Mouse (Mus musculus) heart, postnatal 4 days (tissue): ENCODE measurements around the gene Vwc2l. TPM values are rescaled to one million over a fixed set of nuclear protein-coding genes. Genes with fewer than 3 reads are reported as not detected.

ENCODE experiments used
- DNase-seq: peaks from one replicate; pipeline ENCODE4 v3.0.0; 2021
- total RNA-seq, 2 experiments: library from RNA; stranded (reverse); gene quantifications; 2 replicates each; pipeline ENCODE4 v1.2.3; 2021

The Vwc2l gene
- total RNA-seq = not detected

DNA sequence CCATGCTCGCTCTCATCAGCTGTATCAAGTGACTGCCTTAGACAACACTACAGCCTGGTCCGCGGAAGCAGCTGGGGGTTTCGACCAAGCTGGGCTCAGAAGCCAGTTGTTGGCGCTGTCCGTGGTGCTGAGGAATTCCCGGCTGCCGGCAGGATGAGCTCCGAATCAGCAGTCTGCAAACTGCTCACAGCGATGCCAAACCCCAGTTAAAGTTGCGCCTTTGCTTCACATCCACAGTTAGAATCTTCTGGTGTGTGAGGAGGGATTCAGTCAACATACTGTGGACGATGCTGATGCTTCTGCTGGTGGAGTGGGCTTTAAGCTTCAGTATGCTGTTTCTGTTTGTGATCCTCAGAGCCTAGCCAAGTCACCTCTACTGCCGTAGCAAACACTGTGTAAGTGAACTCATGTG, at the start of gene Vwc2l:
Vwc2l (plus strand) TSS at position 61 of the 412 bp plus-strand sequence.
- peak; percentile 86 for DNase-seq

GRCm38 (mm10) chr1:70692529-70692928, 33.0 kb upstream of the Vwc2l start:
- DNase-seq = no peak

GRCm38 (mm10) chr1:70700270-70700669, 25.2 kb upstream of the Vwc2l start:
- DNase-seq = no peak

- peak; percentile 8 for DNase-seq
These were observed 21.6 kb upstream of the Vwc2l start for GRCm38 (mm10) chr1:70703934-70704333.

DNA sequence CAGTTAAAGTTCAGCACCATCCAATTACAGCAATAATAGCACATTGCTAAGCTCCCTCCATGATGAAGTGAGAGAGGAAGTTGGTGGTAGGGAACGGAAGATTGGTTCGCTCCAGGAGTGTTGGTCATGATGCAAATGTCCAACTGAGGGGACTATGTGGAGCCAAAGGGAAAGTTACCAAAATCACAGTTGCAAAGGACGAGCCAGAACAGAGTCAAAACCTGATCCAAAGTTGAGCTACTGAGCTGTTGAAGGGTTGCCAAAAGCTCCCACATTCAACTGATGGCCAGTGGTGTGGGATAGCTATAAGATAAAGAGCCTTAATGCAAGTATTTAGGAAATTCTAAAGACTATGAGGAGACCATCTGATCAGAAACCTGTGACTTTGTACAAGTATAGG, 19.7 kb upstream of the Vwc2l start:
- DNase-seq = no peak

- DNase-seq = no peak
These were observed 470 bp upstream of the Vwc2l start for GRCm38 (mm10) chr1:70725045-70725444.

DNA sequence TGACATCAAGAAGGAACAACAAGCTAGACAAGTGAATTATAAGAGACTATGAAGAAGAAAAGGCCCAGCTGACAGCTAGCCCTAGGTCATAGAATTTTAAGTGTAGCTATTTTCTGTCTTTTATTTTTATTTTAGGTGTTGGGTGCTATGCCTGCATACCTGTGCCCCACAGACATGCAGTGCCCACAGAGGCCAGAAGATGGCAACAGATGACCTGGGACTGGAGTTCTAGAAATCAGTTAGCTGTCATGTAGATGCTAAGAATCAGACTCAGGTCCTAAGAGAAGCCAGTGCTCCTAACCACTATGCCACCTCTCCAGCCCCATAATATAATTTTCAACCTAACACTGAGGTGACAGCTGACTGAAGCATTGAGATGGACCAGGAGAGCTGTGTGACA, 61.6 kb downstream of the Vwc2l start:
- no peak for DNase-seq

- no peak for DNase-seq
These were observed 66.1 kb downstream of the Vwc2l start for GRCm38 (mm10) chr1:70791636-70792035.

GRCm38 (mm10) chr1:70795094-70795493, 69.6 kb downstream of the Vwc2l start:
- no peak for DNase-seq

GRCm38 (mm10) chr1:70803401-70803800, 77.9 kb downstream of the Vwc2l start:
- no peak for DNase-seq

GRCm38 (mm10) chr1:70823111-70823510, 97.6 kb downstream of the Vwc2l start:
- no peak for DNase-seq

- peak; percentile 12 for DNase-seq
These were observed 107.7 kb downstream of the Vwc2l start for GRCm38 (mm10) chr1:70833262-70833661.

DNA sequence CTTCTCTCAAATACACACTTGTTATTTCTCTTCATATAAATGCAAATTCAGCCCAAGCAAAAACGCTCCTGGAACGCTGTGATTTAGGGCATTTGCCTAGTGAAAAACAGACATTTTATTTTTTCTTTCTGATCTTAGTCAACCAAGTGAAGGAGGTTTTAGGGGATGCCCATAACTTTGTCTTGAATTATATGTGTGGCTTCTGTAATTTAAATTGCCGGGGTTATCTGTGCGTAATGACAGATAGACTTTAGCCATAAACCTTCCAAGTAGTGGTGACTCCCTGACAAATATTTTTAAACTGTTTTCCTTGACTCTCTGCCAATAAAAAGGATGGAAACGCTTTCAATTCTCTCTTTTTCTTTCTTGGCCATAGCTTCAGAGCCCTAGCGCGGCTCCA, 116.7 kb downstream of the Vwc2l start:
- DNase-seq = no peak

GRCm38 (mm10) chr1:70845276-70845675, 119.8 kb downstream of the Vwc2l start:
- DNase-seq = no peak

GRCm38 (mm10) chr1:70851633-70852390, 126.3 kb downstream of the Vwc2l start:
- DNase-seq = no peak

DNA sequence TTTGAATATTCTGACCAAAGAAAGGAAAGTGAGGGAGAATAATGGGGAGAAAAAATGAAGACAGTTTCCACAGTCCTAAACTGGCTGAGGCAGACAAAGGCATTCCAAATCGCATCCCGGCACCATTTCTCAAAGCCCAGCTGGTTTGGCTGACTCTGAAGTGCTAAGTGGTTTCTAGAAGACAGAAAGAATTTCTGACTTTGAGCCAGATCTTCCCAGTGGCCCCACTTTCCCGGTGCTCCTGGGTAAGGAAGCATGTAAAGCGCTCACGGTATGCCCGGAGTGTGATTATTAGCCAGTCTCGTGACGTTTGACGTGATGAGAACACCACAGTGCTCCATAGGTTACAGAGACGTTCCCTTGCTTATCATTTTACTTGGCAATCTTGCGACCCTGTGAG, 127.9 kb downstream of the Vwc2l start:
- peak; percentile 7 for DNase-seq

DNA sequence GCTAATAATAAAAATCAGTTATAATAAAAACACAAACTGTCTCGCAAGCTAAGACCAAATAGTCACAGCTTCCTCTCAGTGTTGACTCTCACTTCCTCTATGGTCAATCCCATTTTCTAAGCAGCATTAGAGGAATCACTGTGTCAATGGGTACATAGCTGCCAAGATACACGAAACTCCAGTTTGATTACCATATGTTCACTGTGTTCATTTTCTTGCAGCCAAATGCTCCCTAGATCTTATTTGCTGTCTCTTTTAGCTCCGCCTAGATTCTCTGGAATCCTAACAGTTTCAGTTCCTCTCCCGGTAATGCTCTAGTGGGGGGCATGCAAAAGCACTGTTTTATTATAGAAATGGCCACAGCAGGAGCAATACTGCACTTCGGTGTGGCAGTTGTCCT, 130.4 kb downstream of the Vwc2l start:
- no peak for DNase-seq

- DNase-seq = no peak
These were observed 136.2 kb downstream of the Vwc2l start for GRCm38 (mm10) chr1:70861672-70862071.

GRCm38 (mm10) chr1:70866137-70866536, 140.6 kb downstream of the Vwc2l start:
- DNase-seq = peak; percentile 75

GRCm38 (mm10) chr1:70880496-70880895, 155.0 kb downstream of the Vwc2l start:
- DNase-seq = no peak

GRCm38 (mm10) chr1:70881269-70881668, 155.8 kb downstream of the Vwc2l start:
- DNase-seq = no peak

GRCm38 (mm10) chr1:70884156-70884555, 158.6 kb downstream of the Vwc2l start:
- no peak for DNase-seq

DNA sequence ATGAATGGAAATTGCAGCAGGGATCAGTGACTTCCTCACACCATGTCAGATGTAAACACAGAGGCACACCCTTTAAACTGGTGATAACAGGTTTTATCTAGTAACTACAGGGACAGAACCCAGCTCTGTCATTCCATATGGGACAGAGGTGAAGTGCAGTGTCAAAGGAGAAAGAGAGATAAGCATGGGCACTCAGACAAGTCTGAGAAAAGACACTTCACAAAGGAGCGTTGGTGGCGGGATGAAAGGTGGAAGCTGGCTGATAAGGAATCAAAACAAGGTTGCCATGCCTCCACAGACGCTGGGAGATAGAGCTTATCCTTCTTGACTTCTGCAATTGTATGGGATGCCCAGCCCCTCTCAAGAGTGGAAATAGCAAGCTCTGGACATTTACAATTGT, 176.8 kb downstream of the Vwc2l start:
- DNase-seq = no peak

GRCm38 (mm10) chr1:70907366-70907765, 181.9 kb downstream of the Vwc2l start:
- DNase-seq = no peak

GRCm38 (mm10) chr1:70911235-70911634, 185.7 kb downstream of the Vwc2l start:
- DNase-seq = no peak
